Mouse (Mus musculus) layer of hippocampus, adult 9-11 months (tissue): ENCODE results near the gene Cep295nl.
A peak's percentile ranks its signal among the peaks of the same experiment; 100 is the strongest.
"Not testable (repeated sequence)": the region's sequence is repeated elsewhere in the genome, so short reads cannot be mapped to it uniquely, and the experiment has no call there.

Experiments
- DNase-seq: peaks from one replicate; pipeline ENCODE4 v3.0.0; 2022

Cep295nl gene

GRCm38 (mm10) chr11:118342400-118342981 lies at the start of gene Cep295nl:
Cep295nl (minus strand) TSS chr11:118342500.
- no peak for DNase-seq

GRCm38 (mm10) chr11:118387816-118388215 lies 45.5 kb upstream of the Cep295nl start:
- not testable (repeated sequence) for DNase-seq

GRCm38 (mm10) chr11:118379251-118380009 lies 37.1 kb upstream of the Cep295nl start:
- DNase-seq: peak; percentile 72

- no peak for DNase-seq
These were observed 36.4 kb upstream of the Cep295nl start for GRCm38 (mm10) chr11:118378656-118379055.

GRCm38 (mm10) chr11:118376323-118376722 lies 34.0 kb upstream of the Cep295nl start:
- DNase-seq: not testable (repeated sequence)

- DNase-seq: no peak
These were observed 33.6 kb upstream of the Cep295nl start for GRCm38 (mm10) chr11:118375881-118376280.

GRCm38 (mm10) chr11:118375461-118375860 lies 33.2 kb upstream of the Cep295nl start:
- DNase-seq: no peak

- DNase-seq: no peak
These were observed 32.7 kb upstream of the Cep295nl start for GRCm38 (mm10) chr11:118375006-118375405.

GRCm38 (mm10) chr11:118374506-118374905 lies 32.2 kb upstream of the Cep295nl start:
- DNase-seq: no peak

GRCm38 (mm10) chr11:118372641-118373040 lies 30.3 kb upstream of the Cep295nl start:
- DNase-seq: no peak

- DNase-seq: no peak
These were observed 29.6 kb upstream of the Cep295nl start for GRCm38 (mm10) chr11:118371876-118372275.

GRCm38 (mm10) chr11:118369657-118370056 lies 27.4 kb upstream of the Cep295nl start:
- DNase-seq: no peak

- DNase-seq: peak; percentile 1
These were observed 27.0 kb upstream of the Cep295nl start for GRCm38 (mm10) chr11:118369251-118369650.

- peak; percentile 6 for DNase-seq
These were observed 26.0 kb upstream of the Cep295nl start for GRCm38 (mm10) chr11:118368330-118368729.

- no peak for DNase-seq
These were observed 24.3 kb upstream of the Cep295nl start for GRCm38 (mm10) chr11:118366559-118366958.

GRCm38 (mm10) chr11:118366108-118366507 lies 23.8 kb upstream of the Cep295nl start:
- DNase-seq: no peak

GRCm38 (mm10) chr11:118365171-118365570 lies 22.9 kb upstream of the Cep295nl start:
- peak; percentile 34 for DNase-seq

GRCm38 (mm10) chr11:118364021-118364420 lies 21.7 kb upstream of the Cep295nl start:
- no peak for DNase-seq

GRCm38 (mm10) chr11:118362971-118363518 lies 20.7 kb upstream of the Cep295nl start:
- DNase-seq: peak; percentile 79

- no peak for DNase-seq
These were observed 20.2 kb upstream of the Cep295nl start for GRCm38 (mm10) chr11:118362501-118362900.

GRCm38 (mm10) chr11:118360907-118361341 lies 18.6 kb upstream of the Cep295nl start:
- no peak for DNase-seq

GRCm38 (mm10) chr11:118360491-118360890 lies 18.2 kb upstream of the Cep295nl start:
- no peak for DNase-seq

GRCm38 (mm10) chr11:118355640-118356039 lies 13.3 kb upstream of the Cep295nl start, which contains the start of gene Timp2:
Timp2 (minus strand) TSS chr11:118355740.
- no peak for DNase-seq

- peak; percentile 91 for DNase-seq
These were observed 12.9 kb upstream of the Cep295nl start for GRCm38 (mm10) chr11:118355205-118355604.
